Mouse (Mus musculus) liver, embryonic 14.5 days (tissue): ENCODE measurements at regions not wholly inside any gene's neighbourhood (a gene's known extent, or its start where the extent isn't known, plus 50 kb on each side); places are given as distances from the start of the nearest gene placed in this dataset.

Source experiments
- CTCF ChIP-seq: IDR thresholded peaks from 2 replicates; pipeline ENCODE4 v1.5.1; 2016; ENCODE audit warnings: antibody characterized with exemption, low read depth, control low read depth
- EP300 ChIP-seq: IDR thresholded peaks from 2 replicates; pipeline ENCODE4 v1.6.1; 2016; ENCODE audit warnings: antibody characterized with exemption, low read depth

GRCm38 (mm10) chr1:35976528-35976927 is 91.7 kb upstream of the Hs6st1 start:
- TF ChIP-seq CTCF (no peak), EP300 (no peak)
